Comparison of ENCODE assay signal across 21 mouse cellular contexts in the genomic region with DNA sequence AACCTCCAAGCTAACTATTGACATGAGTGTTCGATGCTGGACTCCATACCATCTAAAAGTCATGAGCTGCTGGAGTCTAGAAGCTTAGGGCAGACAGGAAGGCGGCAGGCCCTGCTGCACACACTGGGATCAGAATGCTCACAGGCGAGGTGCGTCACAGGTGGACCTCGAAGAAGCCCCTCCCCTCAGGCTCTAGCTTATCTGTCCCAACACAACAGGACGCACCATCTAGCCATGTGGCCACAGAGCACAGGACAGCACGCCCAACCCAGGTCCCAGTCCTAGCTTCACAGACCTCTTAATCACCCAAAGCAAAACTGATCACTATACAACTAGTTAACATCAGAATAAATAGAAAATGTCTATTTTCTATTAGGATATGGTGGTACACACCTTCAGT. TPM values are rescaled to one million over a fixed set of nuclear protein-coding genes. Genes with fewer than 3 reads are reported as not detected.
DNase-seq lines count a peak whose midpoint lies in the region; ATAC-seq lines count a peak whose summit lies in the region.
"Had no signal": no experiment of that assay in that cellular context is flagged by ENCODE, and none has a peak within 500 bp of the region (broad histone marks: within the 10 kb centered on the region; RNA-seq: fewer than 3 reads in every experiment).

No protein-coding gene starts in this region.

- H3K4me1 ChIP-seq in megakaryocyte, embryonic 14.5 days: peaks cover 67% of the 10 kb centered on the region
- H3K4me1 ChIP-seq in liver, embryonic 15.5 days (replicated peaks): peaks cover 75% of the 10 kb centered on the region
- H3K4me1 ChIP-seq in hindbrain, embryonic 10.5 days (replicated peaks): peaks cover 42% of the 10 kb centered on the region

- no peaks in the 10 kb centered on the region for H3K27me3 ChIP-seq in megakaryocyte, embryonic 14.5 days (replicated peaks)
- H3K27me3 ChIP-seq in liver, embryonic 15.5 days: no peaks in the 10 kb centered on the region
- H3K27me3 ChIP-seq in hindbrain, embryonic 10.5 days (ENCODE audit: insufficient read depth, poor library complexity, severe bottlenecking): no peaks in the 10 kb centered on the region
- H3K27me3 ChIP-seq: heart, embryonic 15.5 days; hindbrain, embryonic 13.5 days; intestine, embryonic 15.5 days; limb, embryonic 12.5 days; lung, embryonic 15.5 days had no signal

- H3K9me3 ChIP-seq in megakaryocyte, embryonic 14.5 days: no peaks in the 10 kb centered on the region
- H3K9me3 ChIP-seq in liver, embryonic 15.5 days (replicated peaks): no peaks in the 10 kb centered on the region
- H3K9me3 ChIP-seq in hindbrain, embryonic 10.5 days: no peaks in the 10 kb centered on the region
- H3K9me3 ChIP-seq: heart, embryonic 15.5 days; hindbrain, embryonic 13.5 days; intestine, embryonic 15.5 days; limb, embryonic 12.5 days; lung, embryonic 15.5 days had no signal

- H3K36me3 ChIP-seq in megakaryocyte, embryonic 14.5 days (replicated peaks; ENCODE audit: low read length): peaks cover 62% of the 10 kb centered on the region
- H3K36me3 ChIP-seq in liver, embryonic 15.5 days (replicated peaks): peaks cover 24% of the 10 kb centered on the region
- H3K36me3 ChIP-seq in hindbrain, embryonic 10.5 days: peaks cover 72% of the 10 kb centered on the region

- no peak overlapping the region for H3K9ac ChIP-seq in liver, embryonic 15.5 days
- H3K9ac ChIP-seq: heart, embryonic 15.5 days; hindbrain, embryonic 13.5 days; intestine, embryonic 15.5 days; limb, embryonic 12.5 days; lung, embryonic 15.5 days had no signal

- H3K4me2 ChIP-seq in liver, embryonic 15.5 days: peak overlapping the region; percentile 20; the same call in 1 of the 2 replicates
- H3K4me2 ChIP-seq: heart, embryonic 15.5 days; hindbrain, embryonic 13.5 days; intestine, embryonic 15.5 days; limb, embryonic 12.5 days; lung, embryonic 15.5 days had no signal

- no peak for ATAC-seq in megakaryocyte, adult 5-6 weeks (ENCODE audit: poor library complexity, severe bottlenecking)
- 0 out of 2 replicates have a peak, but pooled peaks have one; percentile 20 for ATAC-seq in erythroblast, adult 5-6 weeks (replicated peaks; ENCODE audit: low FRiP score, poor library complexity, severe bottlenecking)
- no peak; the same call in 1 of the 2 replicates for ATAC-seq in liver, embryonic 15.5 days (ENCODE audit: insufficient read depth)
- ATAC-seq: forebrain, embryonic 16.5 days; intestine, embryonic 15.5 days had no signal

- peak overlapping the region; percentile 50 for H3K4me3 ChIP-seq in megakaryocyte, embryonic 14.5 days (replicated peaks)
- no peak overlapping the region for H3K4me3 ChIP-seq in liver, embryonic 15.5 days (replicated peaks)
- H3K4me3 ChIP-seq in hindbrain, embryonic 10.5 days: no peak overlapping the region
- H3K4me3 ChIP-seq: heart, embryonic 15.5 days; hindbrain, embryonic 13.5 days; intestine, embryonic 15.5 days; limb, embryonic 12.5 days; lung, embryonic 15.5 days had no signal

- no peak for DNase-seq in hindbrain, embryonic 10.5 days (ENCODE audit: low spot score)
- DNase-seq in B cell, adult 2 months: no peak
- DNase-seq in spleen, adult 18-20 months: no peak
- DNase-seq: adrenal gland, adult 2 months; cerebellum, postnatal 10 days; gastrocnemius, postnatal 10 days; heart, adult 18-20 months; kidney, postnatal 36 days; layer of hippocampus, adult 9-11 months had no signal

- H3K27ac ChIP-seq in liver, embryonic 15.5 days (replicated peaks): no peak overlapping the region; the same call in 1 of the 2 replicates
- H3K27ac ChIP-seq in hindbrain, embryonic 10.5 days: no peak overlapping the region
- H3K27ac ChIP-seq: heart, embryonic 15.5 days; hindbrain, embryonic 13.5 days; intestine, embryonic 15.5 days; limb, embryonic 12.5 days; lung, embryonic 15.5 days had no signal

- 28% methylated on average over 7 of the region's 7 CpGs for WGBS in liver, embryonic 15.5 days (ENCODE audit: insufficient replicate concordance)
- WGBS in hindbrain, embryonic 10.5 days: 87% methylated on average over 7 of the region's 7 CpGs

RNA-seq across cellular contexts. Expression of gene Srpk1, which starts 4.4 kb away (rescaled TPM):
- 5.0 and 32.1 TPM in 2 replicates for polyA plus RNA-seq in megakaryocyte, embryonic 14.5 days (2012; ENCODE audit: insufficient read depth, low replicate concordance)
- 53.0 and 66.9 TPM in 2 replicates for total RNA-seq in megakaryocyte, adult 5-6 weeks (2015)
- total RNA-seq in megakaryocyte, adult 5-6 weeks (2017): 66.9 and 70.8 TPM in 2 replicates
- total RNA-seq in erythroblast, adult 5-6 weeks (2015; ENCODE audit: low replicate concordance): 13.6 and 43.2 TPM in 2 replicates
- total RNA-seq in erythroblast, adult 5-6 weeks (2017; ENCODE audit: low replicate concordance): 22.6 and 43.2 TPM in 2 replicates
- 24.7 and 30.2 TPM in 2 replicates for polyA plus RNA-seq in liver, embryonic 15.5 days (2015; fragmentation: Nextera tagmentation; extraction: Ambion mirVana)
- polyA plus RNA-seq in hindbrain, embryonic 10.5 days (2016; fragmentation: Nextera tagmentation; extraction: Ambion mirVana): 98.7 and 107 TPM in 2 replicates

RNA-seq across cellular contexts. Expression of gene Lhfpl5, which starts 42.7 kb away (rescaled TPM):
- polyA plus RNA-seq in megakaryocyte, embryonic 14.5 days (2012; ENCODE audit: insufficient read depth, low replicate concordance): not detected in 2 replicates
- total RNA-seq in megakaryocyte, adult 5-6 weeks (2015): not detected in 2 replicates
- total RNA-seq in megakaryocyte, adult 5-6 weeks (2017): not detected in 2 replicates
- not detected in 2 replicates for total RNA-seq in erythroblast, adult 5-6 weeks (2015; ENCODE audit: low replicate concordance)
- total RNA-seq in erythroblast, adult 5-6 weeks (2017; ENCODE audit: low replicate concordance): not detected in 2 replicates
- polyA plus RNA-seq in liver, embryonic 15.5 days (2015; fragmentation: Nextera tagmentation; extraction: Ambion mirVana): 0.06 and 0.10 TPM in 2 replicates
- polyA plus RNA-seq in hindbrain, embryonic 10.5 days (2016; fragmentation: Nextera tagmentation; extraction: Ambion mirVana): 1.9 and 2.1 TPM in 2 replicates
- total RNA-seq: gastrocnemius, postnatal 10 days; heart, adult 18-20 months had no signal

RNA-seq across cellular contexts. Expression of gene Clps, which starts 57.6 kb away (rescaled TPM):
- not detected in 2 replicates for polyA plus RNA-seq in megakaryocyte, embryonic 14.5 days (2012; ENCODE audit: insufficient read depth, low replicate concordance)
- not detected in 2 replicates for total RNA-seq in megakaryocyte, adult 5-6 weeks (2015)
- total RNA-seq in megakaryocyte, adult 5-6 weeks (2017): not detected in 2 replicates
- total RNA-seq in erythroblast, adult 5-6 weeks (2015; ENCODE audit: low replicate concordance): not detected in 2 replicates
- total RNA-seq in erythroblast, adult 5-6 weeks (2017; ENCODE audit: low replicate concordance): not detected in 2 replicates
- 4.2 and 30.4 TPM in 2 replicates for polyA plus RNA-seq in liver, embryonic 15.5 days (2015; fragmentation: Nextera tagmentation; extraction: Ambion mirVana)
- not detected in 2 replicates for polyA plus RNA-seq in hindbrain, embryonic 10.5 days (2016; fragmentation: Nextera tagmentation; extraction: Ambion mirVana)
- total RNA-seq: adrenal gland, adult 2 months; gastrocnemius, postnatal 10 days; heart, adult 18-20 months; left cerebral cortex, adult 8-10 months had no signal
- polyA plus RNA-seq: forebrain, embryonic 16.5 days; hindbrain, embryonic 13.5 days; limb, embryonic 12.5 days; neural tube, embryonic 11.5 days had no signal
